Mouse (Mus musculus): ENCODE results near the gene Smc3. TPM values are rescaled to one million over a fixed set of nuclear protein-coding genes. Genes with fewer than 3 reads are reported as not detected.

The Smc3 gene
- polyA plus RNA-seq, 1 experiment from 2014 or later, result 64.0 TPM

GRCm38 (mm10) chr19:53679981-53680380 is 79.8 kb downstream of the Smc3 start:
- Histone ChIP-seq H3K27ac (no peak overlapping the region), H3K36me3 (no peaks in the 10 kb centered on the region), H3K9ac (no peak overlapping the region), H3K4me1 (peaks cover 22% of the 10 kb centered on the region), H3K4me3 (no peak overlapping the region), H3K4me2 (no peak overlapping the region), H3K9me3 (no peaks in the 10 kb centered on the region), H3K27me3 (peaks cover 75% of the 10 kb centered on the region)
- 82% methylated on average over 7 of the region's 7 CpGs for WGBS
- no peak for ATAC-seq (ENCODE audit: insufficient number of reproducible peaks, low FRiP score, low TSS enrichment, low read depth)

GRCm38 (mm10) chr19:53682427-53682826 is 82.2 kb downstream of the Smc3 start:
- no peaks in the 10 kb centered on the region for H3K36me3 ChIP-seq
- no peak overlapping the region for H3K4me3 ChIP-seq
- ATAC-seq (ENCODE audit: insufficient number of reproducible peaks, low FRiP score, low TSS enrichment, low read depth), result no peak
- H3K27ac ChIP-seq, result no peak overlapping the region
- H3K27me3 ChIP-seq, result peaks cover 50% of the 10 kb centered on the region
- H3K9ac ChIP-seq, result no peak overlapping the region
- H3K4me1 ChIP-seq, result peaks cover 8% of the 10 kb centered on the region
- 20% methylated on average over 8 of the region's 8 CpGs for WGBS
- no peak overlapping the region for H3K4me2 ChIP-seq
- no peaks in the 10 kb centered on the region for H3K9me3 ChIP-seq

GRCm38 (mm10) chr19:53687592-53687991 is 87.4 kb downstream of the Smc3 start:
- Histone ChIP-seq H3K4me2 (no peak overlapping the region), H3K9me3 (0 out of 2 replicates have a peak, but pooled peaks cover 3% of the 10 kb centered on the region), H3K9ac (no peak overlapping the region), H3K4me1 (0 out of 2 replicates have a peak, but pooled peaks cover 8% of the 10 kb centered on the region), H3K27me3 (peaks cover 15% of the 10 kb centered on the region), H3K36me3 (no peaks in the 10 kb centered on the region), H3K4me3 (no peak overlapping the region), H3K27ac (no peak overlapping the region)
- no peak for ATAC-seq (ENCODE audit: insufficient number of reproducible peaks, low FRiP score, low TSS enrichment, low read depth)
- WGBS, result 74% methylated on average over 5 of the region's 5 CpGs

DNA sequence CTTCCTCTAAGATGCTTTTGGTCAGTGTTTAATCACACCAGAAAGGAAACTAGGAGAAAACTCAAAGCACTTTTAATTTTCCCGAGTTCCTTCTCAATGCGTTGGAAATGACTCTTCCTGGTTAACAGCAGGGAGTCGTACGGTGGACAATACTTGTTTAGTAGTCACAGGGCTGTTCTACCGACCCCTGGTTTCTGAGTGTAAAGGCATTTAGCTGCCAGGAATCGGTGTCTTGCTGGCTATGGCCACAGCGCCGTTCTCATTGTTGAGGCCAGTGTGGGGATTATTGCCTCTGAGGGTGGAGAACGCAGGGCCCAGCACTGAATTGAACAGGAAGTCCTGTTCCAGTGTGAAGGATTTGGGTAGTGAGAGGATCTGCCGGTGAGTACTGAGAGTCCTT is 90.6 kb downstream of the Smc3 start:
- no peak for ATAC-seq (ENCODE audit: insufficient number of reproducible peaks, low FRiP score, low TSS enrichment, low read depth)

GRCm38 (mm10) chr19:53694020-53694419 is 93.8 kb downstream of the Smc3 start:
- Histone ChIP-seq H3K27ac (no peak overlapping the region), H3K27me3 (no peaks in the 10 kb centered on the region), H3K4me3 (no peak overlapping the region), H3K4me2 (no peak overlapping the region), H3K9me3 (no peaks in the 10 kb centered on the region), H3K9ac (no peak overlapping the region), H3K36me3 (no peaks in the 10 kb centered on the region), H3K4me1 (peaks cover 13% of the 10 kb centered on the region)
- WGBS, result 20% methylated on average over 1 of the region's 1 CpGs
- no peak for ATAC-seq (ENCODE audit: insufficient number of reproducible peaks, low FRiP score, low TSS enrichment, low read depth)

More for the DNA sequence above, 90.6 kb downstream of the Smc3 start:
- Histone ChIP-seq H3K9ac (no peak overlapping the region), H3K27me3 (no peaks in the 10 kb centered on the region), H3K4me3 (no peak overlapping the region), H3K36me3 (no peaks in the 10 kb centered on the region), H3K4me2 (no peak overlapping the region), H3K4me1 (0 out of 2 replicates have a peak, but pooled peaks cover 6% of the 10 kb centered on the region), H3K27ac (no peak overlapping the region), H3K9me3 (0 out of 2 replicates have a peak, but pooled peaks cover 3% of the 10 kb centered on the region)
- 76% methylated on average over 10 of the region's 10 CpGs for WGBS

Other genes with a start within 250 kb of the Smc3 start
- 2.2 TPM in 1 of 2 replicates, not detected in the other for gene Gm10197, start 228.6 kb upstream of the Smc3 start, polyA plus RNA-seq (2015; fragmentation: Nextera tagmentation; extraction: Ambion mirVana)
- gene Smndc1, start 209.8 kb upstream of the Smc3 start, polyA plus RNA-seq (2015; fragmentation: Nextera tagmentation; extraction: Ambion mirVana), result 35.9 and 37.5 TPM in 2 replicates
- 3.8 and 4.2 TPM in 2 replicates for gene Dusp5, start 71.3 kb upstream of the Smc3 start, polyA plus RNA-seq (2015; fragmentation: Nextera tagmentation; extraction: Ambion mirVana)
- 278 and 285 TPM in 2 replicates for gene Nutf2-ps1, start 11.3 kb upstream of the Smc3 start, polyA plus RNA-seq (2015; fragmentation: Nextera tagmentation; extraction: Ambion mirVana)
- gene Rbm20, start 76.9 kb downstream of the Smc3 start, polyA plus RNA-seq (2015; fragmentation: Nextera tagmentation; extraction: Ambion mirVana), result 4.0 and 4.9 TPM in 2 replicates